Mouse (Mus musculus) stomach, postnatal 0 days (tissue): ENCODE measurements around the gene Asb2.

Source experiments
- CTCF ChIP-seq: IDR thresholded peaks from 2 replicates; pipeline ENCODE4 v1.5.1; 2016; ENCODE audit warnings: antibody characterized with exemption, low read depth, mild to moderate bottlenecking, moderate library complexity
- EP300 ChIP-seq: optimal IDR thresholded peaks from 2 replicates; pipeline ENCODE3; 2016; ENCODE audit warnings: antibody characterized with exemption

DNA sequence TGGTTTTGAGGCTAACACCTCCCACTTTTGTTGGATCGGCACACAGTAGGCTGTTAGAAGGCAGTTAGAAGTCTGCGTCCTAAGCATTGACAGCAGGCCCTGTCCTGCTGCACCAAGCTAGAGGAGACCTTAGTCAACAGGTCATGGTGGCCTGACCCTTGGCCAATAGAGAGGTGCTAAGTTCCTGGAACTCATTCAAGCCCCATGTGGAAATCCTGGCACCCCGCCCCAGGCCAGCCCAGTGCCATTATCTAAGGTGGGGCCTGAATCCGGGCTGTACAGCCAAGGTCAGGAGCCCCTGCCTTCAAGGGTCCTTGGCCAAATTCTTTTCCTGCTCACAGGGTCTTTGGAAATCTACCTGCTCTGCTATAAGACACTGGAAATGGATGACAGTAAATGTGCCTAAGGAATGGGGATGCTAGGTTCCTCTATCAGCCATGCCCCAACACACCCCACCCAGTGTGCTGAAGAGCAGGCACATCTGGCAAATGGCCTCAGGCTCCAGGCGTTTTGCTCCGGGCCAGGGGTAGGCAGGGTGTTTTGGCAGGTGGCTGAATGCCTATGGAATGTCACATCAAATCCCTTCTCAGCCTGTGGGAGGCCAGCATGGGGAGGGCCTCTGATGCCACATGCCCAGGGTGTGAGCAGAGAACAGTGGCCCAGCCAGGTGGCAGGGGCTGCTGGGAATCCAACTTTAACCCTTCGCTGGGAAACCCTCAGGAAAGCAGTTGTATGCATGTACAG, 27.2 kb downstream of the Asb2 start:
- no peak for TF ChIP-seq CTCF
- TF ChIP-seq EP300 = no peak
